Mouse (Mus musculus) G1E (cell line): Measurements from ENCODE around the gene Akap3. TPM values are rescaled to one million over a fixed set of nuclear protein-coding genes. Genes with fewer than 3 reads are reported as not detected.

Experiments
- ATAC-seq: 2 replicates; pipeline ENCODE4 v1.8.0; 2016; ENCODE audit warnings: mild to moderate bottlenecking; ENCODE audit not compliant: insufficient number of reproducible peaks, poor library complexity, low FRiP score, severe bottlenecking; ENCODE audit errors: extremely low read depth
- DNase-seq: peaks from one replicate; pipeline ENCODE4 v3.0.0; 2012; ENCODE audit warnings: low spot score
- H3K27me3 ChIP-seq: 2 replicates; pipeline ENCODE4 v1.6.1; 2012; ENCODE audit warnings: mild to moderate bottlenecking, low read length, inconsistent platforms; ENCODE audit not compliant: insufficient read depth
- H3K36me3 ChIP-seq: replicated peaks from 2 replicates; pipeline ENCODE3; 2012; ENCODE audit warnings: mild to moderate bottlenecking, inconsistent platforms
- H3K4me1 ChIP-seq: 2 replicates; pipeline ENCODE4 v1.6.1; 2012; ENCODE audit warnings: low read depth, low read length, inconsistent platforms, mixed read lengths; ENCODE audit not compliant: insufficient read depth
- H3K4me3 ChIP-seq: 2 replicates; pipeline ENCODE4 v1.5.1; 2012; ENCODE audit warnings: low read depth, mild to moderate bottlenecking, inconsistent platforms, low read length, moderate library complexity, mixed read lengths
- H3K9me3 ChIP-seq: replicated peaks from 2 replicates; pipeline ENCODE4 v1.6.1; 2012; ENCODE audit warnings: inconsistent platforms
- CTCF ChIP-seq: IDR thresholded peaks from 2 replicates; pipeline ENCODE4 v1.5.1; 2012; ENCODE audit warnings: low read depth, low read length, inconsistent platforms, mixed read lengths
- GATA1 ChIP-seq: IDR thresholded peaks from 2 replicates; pipeline ENCODE4 v1.6.1; 2012; ENCODE audit warnings: borderline replicate concordance, low read length, inconsistent platforms, mixed read lengths
- GATA2 ChIP-seq: IDR thresholded peaks from 2 replicates; pipeline ENCODE4 v1.6.1; 2012; ENCODE audit warnings: low read depth, low read length, inconsistent platforms, borderline replicate concordance
- POLR2AphosphoS5 ChIP-seq: IDR thresholded peaks from 2 replicates; pipeline ENCODE4 v1.6.1; 2012; ENCODE audit warnings: low read depth, low read length, inconsistent platforms; ENCODE audit not compliant: insufficient replicate concordance
- TAL1 ChIP-seq: conservative IDR thresholded peaks from 2 replicates; pipeline ENCODE4 v1.6.1; 2012; ENCODE audit warnings: low read depth, low read length, inconsistent platforms, mixed read lengths
- polyA plus RNA-seq: library from polyadenylated mRNA; stranded (reverse); fragments of >175 nt; gene quantifications from 2 replicates; pipeline ENCODE4 v1.2.3, GENCODE M21; 2012
- total RNA-seq, 2 experiments: library from RNA; stranded (forward) in 1 of 2; stranded (reverse) in 1 of 2; fragments of 200-1000 nt in 1 of 2; fragments of >200 nt in 1 of 2; fragmentation: Nextera tagmentation in 1 of 2; gene quantifications; 2 replicates each; pipeline ENCODE4 v1.2.3; 2014 to 2017

The Akap3 gene
- total and polyA plus RNA-seq, 3 experiments, result 0.16 TPM; not detected in 2

- Histone ChIP-seq H3K4me1 (no peaks in the 10 kb centered on the region), H3K36me3 (peaks cover 88% of the 10 kb centered on the region), H3K27me3 (no peaks in the 10 kb centered on the region), H3K9me3 (no peaks in the 10 kb centered on the region), H3K4me3 (no peak overlapping the region)
- DNase-seq, result no peak
- ATAC-seq, result no peak
- TF ChIP-seq GATA2 (no peak), GATA1 (no peak), POLR2AphosphoS5 (no peak)
These were observed 29.8 kb upstream of the Akap3 start for GRCm38 (mm10) chr6:126823087-126823486.

DNA sequence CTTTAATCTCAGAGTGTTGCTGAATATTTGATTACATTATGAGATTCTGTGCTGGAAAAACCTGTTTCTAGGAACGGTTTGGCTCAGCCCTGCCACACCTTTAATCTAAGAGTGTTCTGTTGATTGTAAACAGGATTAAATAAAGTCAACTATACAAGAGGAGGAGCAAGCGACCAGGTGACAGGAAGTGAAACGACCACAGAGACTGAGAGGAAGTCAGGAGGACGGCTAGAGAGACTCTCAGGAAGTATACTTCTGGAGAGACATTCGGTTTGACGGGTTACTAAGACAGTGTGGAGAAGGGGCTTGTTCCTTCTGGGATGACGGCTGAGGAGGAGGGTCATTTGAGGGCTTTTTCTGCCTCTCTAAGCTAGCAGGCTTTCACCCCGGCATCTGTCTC is 16.3 kb upstream of the Akap3 start:
- Histone ChIP-seq H3K4me3 (no peak overlapping the region), H3K27me3 (no peaks in the 10 kb centered on the region), H3K4me1 (no peaks in the 10 kb centered on the region), H3K36me3 (peaks cover 99% of the 10 kb centered on the region), H3K9me3 (no peaks in the 10 kb centered on the region)
- TF ChIP-seq GATA2 (no peak), TAL1 (no peak), CTCF (no peak), POLR2AphosphoS5 (no peak), GATA1 (no peak)
- DNase-seq, result no peak
- ATAC-seq, result no peak

GRCm38 (mm10) chr6:126848712-126849704 is 3.9 kb upstream of the Akap3 start, which contains the start of gene Ndufa9:
TSS of gene Ndufa9 (minus strand) at chr6:126849136.
- DNase-seq, result peak; percentile 83
- Histone ChIP-seq H3K4me1 (peaks cover 25% of the 10 kb centered on the region), H3K4me3 (peak within 1 kb of the TSS; percentile 90), H3K36me3 (peaks cover 18% of the 10 kb centered on the region), H3K9me3 (no peaks in the 10 kb centered on the region), H3K27me3 (no peaks in the 10 kb centered on the region; the same call in 1 of the 2 replicates)
- peak; percentile 88 for ATAC-seq
- TF ChIP-seq POLR2AphosphoS5 (no peak), GATA2 (no peak), GATA1 (no peak), TAL1 (no peak), CTCF (no peak)

DNA sequence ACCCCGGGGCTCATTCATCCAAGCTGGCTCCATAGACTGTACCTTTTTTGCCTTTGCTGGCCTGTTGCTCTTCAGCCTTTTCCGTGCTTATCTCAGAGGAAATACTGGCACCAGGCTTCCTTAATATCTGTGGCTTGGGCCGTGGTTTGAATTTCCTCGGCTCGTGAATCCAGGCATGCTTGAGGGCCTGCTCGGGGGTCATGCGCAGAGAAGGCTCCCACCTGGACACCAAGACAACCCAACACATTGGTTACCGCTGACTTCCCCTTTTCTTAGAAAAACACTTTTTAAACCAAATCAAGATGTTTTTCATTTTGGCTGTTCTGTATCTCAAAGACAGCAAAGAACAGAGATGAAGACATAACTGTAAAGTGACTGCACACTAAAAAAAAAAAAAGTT is 24.2 kb downstream of the Akap3 start:
- no peak overlapping the region for H3K4me3 ChIP-seq
- H3K4me1 ChIP-seq, result no peaks in the 10 kb centered on the region
- H3K36me3 ChIP-seq, result no peaks in the 10 kb centered on the region
- DNase-seq, result no peak
- H3K9me3 ChIP-seq, result no peaks in the 10 kb centered on the region
- TF ChIP-seq TAL1 (no peak), GATA1 (no peak)
- no peaks in the 10 kb centered on the region for H3K27me3 ChIP-seq
- no peak for ATAC-seq

DNA sequence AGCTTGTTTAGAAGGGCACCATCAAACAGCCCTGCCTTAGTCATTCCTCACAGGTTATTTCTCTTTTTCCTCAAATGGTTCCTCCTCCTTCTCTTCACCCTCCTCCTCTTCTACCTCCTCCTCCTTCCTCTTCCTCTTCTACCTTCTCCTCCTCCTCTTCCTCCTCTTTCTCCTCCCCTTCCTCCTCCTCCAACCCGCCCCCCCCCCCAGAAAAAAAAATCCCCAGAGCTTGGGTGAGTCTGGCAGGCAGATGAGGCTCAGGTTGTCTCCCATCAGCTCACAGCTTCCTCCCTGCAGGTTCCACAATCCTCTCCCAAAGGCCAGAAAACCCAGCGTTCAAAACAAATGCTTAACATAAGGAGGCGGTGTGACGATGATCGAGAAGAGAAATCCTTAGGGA is 54.5 kb downstream of the Akap3 start:
- Histone ChIP-seq H3K27me3 (no peaks in the 10 kb centered on the region), H3K4me1 (no peaks in the 10 kb centered on the region), H3K36me3 (no peaks in the 10 kb centered on the region), H3K4me3 (no peak overlapping the region), H3K9me3 (no peaks in the 10 kb centered on the region)
- TF ChIP-seq GATA2 (no peak), TAL1 (no peak), POLR2AphosphoS5 (no peak), CTCF (no peak), GATA1 (no peak)
- ATAC-seq (no peak), DNase-seq (no peak)

- DNase-seq (no peak), ATAC-seq (no peak)
- Histone ChIP-seq H3K36me3 (no peaks in the 10 kb centered on the region), H3K4me1 (no peaks in the 10 kb centered on the region), H3K27me3 (no peaks in the 10 kb centered on the region), H3K4me3 (no peak overlapping the region), H3K9me3 (no peaks in the 10 kb centered on the region)
- no peak for TF ChIP-seq TAL1
- no peak for TF ChIP-seq POLR2AphosphoS5
- no peak for TF ChIP-seq GATA1
- TF ChIP-seq GATA2, result no peak
- TF ChIP-seq CTCF, result no peak
These were observed 55.0 kb downstream of the Akap3 start for GRCm38 (mm10) chr6:126907876-126908275.
